Mouse (Mus musculus) embryonic facial prominence, embryonic 11.5 days (tissue): ENCODE results near the gene Lpcat1. TPM values are rescaled to one million over a fixed set of nuclear protein-coding genes. Genes with fewer than 3 reads are reported as not detected.

Source experiments
- ATAC-seq: fragments of 200-750 bp; cut with Nextera tagmentation; replicated peaks from 2 replicates; pipeline ENCODE4 v1.8.0; 2017; ENCODE audit warnings: low read depth; ENCODE audit not compliant: insufficient number of reproducible peaks, low FRiP score, low TSS enrichment
- DNase-seq: peaks from one replicate; pipeline ENCODE4 v3.0.0-alpha.2; 2015; ENCODE audit warnings: low spot score
- H3K27ac ChIP-seq: fragments of 300-500 bp; sonication (generic); replicated peaks from 2 replicates; pipeline ENCODE4 v1.5.1; 2014; ENCODE audit warnings: mild to moderate bottlenecking, low read depth, low read length, control low read depth
- H3K27me3 ChIP-seq: fragments of 300-500 bp; sonication (generic); 2 replicates; pipeline ENCODE4 v1.6.1; 2014; ENCODE audit warnings: mild to moderate bottlenecking, low read length, moderate library complexity, mixed read lengths; ENCODE audit not compliant: control insufficient read depth, insufficient read depth
- H3K36me3 ChIP-seq: fragments of 300-500 bp; sonication (generic); replicated peaks from 2 replicates; pipeline ENCODE4 v1.6.1; 2014; ENCODE audit warnings: low read depth, mild to moderate bottlenecking, low read length, moderate library complexity, mixed read lengths; ENCODE audit not compliant: control insufficient read depth, insufficient read depth
- H3K4me1 ChIP-seq: fragments of 300-500 bp; sonication (generic); 2 replicates; pipeline ENCODE4 v1.6.1; 2014; ENCODE audit warnings: low read length, mixed read lengths; ENCODE audit not compliant: control insufficient read depth, insufficient read depth
- H3K4me2 ChIP-seq: fragments of 300-500 bp; sonication (generic); 2 replicates; pipeline ENCODE4 v1.6.1; 2014; ENCODE audit warnings: low read depth, mild to moderate bottlenecking, control low read depth, low read length, moderate library complexity
- H3K4me3 ChIP-seq: fragments of 300-500 bp; sonication (generic); 2 replicates; pipeline ENCODE4 v1.5.1; 2014; ENCODE audit warnings: low read depth, low read length, control low read depth
- H3K9ac ChIP-seq: fragments of 300-500 bp; sonication (generic); replicated peaks from 2 replicates; pipeline ENCODE4 v1.6.1; 2014; ENCODE audit warnings: mild to moderate bottlenecking, control low read depth, low read length
- H3K9me3 ChIP-seq: fragments of 300-500 bp; sonication (generic); replicated peaks from 2 replicates; pipeline ENCODE4 v1.6.1; 2016; ENCODE audit warnings: mild to moderate bottlenecking, low read length, inconsistent platforms, mixed read lengths; ENCODE audit not compliant: control insufficient read depth
- WGBS: fragments of 180-500 bp; shearing (Covaris S2); extraction: QIAGEN DNeasy Blood & Tissue Kit; methylation state at CpG from one replicate; pipeline ENCODE4 v1.1.7; 2014; 5-methylcytosine and 5-hydroxymethylcytosine counted together
- polyA plus RNA-seq: library from polyadenylated mRNA; unstranded; fragments of >200 nt; fragmentation: Nextera tagmentation; extraction: Ambion mirVana; gene quantifications from 2 replicates; pipeline ENCODE4 v1.2.1, GENCODE M21; 2014

The Lpcat1 gene
- polyA plus RNA-seq, 1 experiment from 2014 or later, result 49.4 TPM

- no peaks in the 10 kb centered on the region for H3K9me3 ChIP-seq
- no peak overlapping the region for H3K27ac ChIP-seq
- ATAC-seq, result no peak
- H3K4me2 ChIP-seq, result no peak overlapping the region
- H3K27me3 ChIP-seq, result no peaks in the 10 kb centered on the region
- no peak for DNase-seq
- no peaks in the 10 kb centered on the region for H3K36me3 ChIP-seq
- H3K4me1 ChIP-seq, result no peaks in the 10 kb centered on the region
- H3K9ac ChIP-seq, result no peak overlapping the region
- H3K4me3 ChIP-seq, result no peak overlapping the region
- 75% methylated on average over 6 of the region's 6 CpGs for WGBS
These were observed 37.2 kb upstream of the Lpcat1 start for GRCm38 (mm10) chr13:73429605-73430321.

GRCm38 (mm10) chr13:73432466-73433149 is 34.4 kb upstream of the Lpcat1 start:
- Histone ChIP-seq H3K27ac (no peak overlapping the region), H3K4me3 (no peak overlapping the region), H3K36me3 (no peaks in the 10 kb centered on the region), H3K4me2 (no peak overlapping the region), H3K27me3 (no peaks in the 10 kb centered on the region), H3K9ac (no peak overlapping the region), H3K4me1 (no peaks in the 10 kb centered on the region), H3K9me3 (no peaks in the 10 kb centered on the region)
- DNase-seq (no peak), ATAC-seq (no peak)
- 78% methylated on average over 7 of the region's 7 CpGs for WGBS

GRCm38 (mm10) chr13:73433681-73434535 is 33.1 kb upstream of the Lpcat1 start:
- WGBS, result 83% methylated on average over 15 of the region's 15 CpGs
- Histone ChIP-seq H3K4me1 (no peaks in the 10 kb centered on the region), H3K4me3 (no peak overlapping the region), H3K27ac (no peak overlapping the region), H3K36me3 (no peaks in the 10 kb centered on the region), H3K9me3 (no peaks in the 10 kb centered on the region), H3K9ac (no peak overlapping the region), H3K27me3 (no peaks in the 10 kb centered on the region), H3K4me2 (no peak overlapping the region)
- no peak for DNase-seq
- ATAC-seq, result no peak

GRCm38 (mm10) chr13:73434687-73435086 is 32.3 kb upstream of the Lpcat1 start:
- no peak for ATAC-seq

GRCm38 (mm10) chr13:73435662-73436061 is 31.3 kb upstream of the Lpcat1 start:
- no peak for DNase-seq
- no peak for ATAC-seq
- Histone ChIP-seq H3K4me1 (no peaks in the 10 kb centered on the region), H3K27me3 (no peaks in the 10 kb centered on the region), H3K27ac (no peak overlapping the region), H3K9me3 (no peaks in the 10 kb centered on the region), H3K4me2 (no peak overlapping the region), H3K4me3 (no peak overlapping the region), H3K36me3 (no peaks in the 10 kb centered on the region), H3K9ac (no peak overlapping the region)
- WGBS, result 84% methylated on average over 7 of the region's 7 CpGs

More at GRCm38 (mm10) chr13:73434687-73435086, 32.3 kb upstream of the Lpcat1 start:
- no peaks in the 10 kb centered on the region for H3K4me1 ChIP-seq
- H3K27me3 ChIP-seq, result no peaks in the 10 kb centered on the region
- H3K9ac ChIP-seq, result no peak overlapping the region
- H3K9me3 ChIP-seq, result no peaks in the 10 kb centered on the region
- H3K27ac ChIP-seq, result no peak overlapping the region
- DNase-seq, result no peak
- WGBS, result 85% methylated on average over 5 of the region's 5 CpGs
- H3K4me3 ChIP-seq, result no peak overlapping the region
- H3K4me2 ChIP-seq, result no peak overlapping the region
- no peaks in the 10 kb centered on the region for H3K36me3 ChIP-seq

GRCm38 (mm10) chr13:73439057-73439456 is 27.9 kb upstream of the Lpcat1 start:
- Histone ChIP-seq H3K36me3 (no peaks in the 10 kb centered on the region), H3K27me3 (no peaks in the 10 kb centered on the region), H3K4me2 (no peak overlapping the region), H3K4me3 (no peak overlapping the region), H3K4me1 (no peaks in the 10 kb centered on the region), H3K9ac (no peak overlapping the region), H3K9me3 (no peaks in the 10 kb centered on the region), H3K27ac (no peak overlapping the region)
- 51% methylated on average over 9 of the region's 9 CpGs for WGBS
- DNase-seq (no peak), ATAC-seq (no peak)

GRCm38 (mm10) chr13:73441032-73441431 is 26.0 kb upstream of the Lpcat1 start:
- Histone ChIP-seq H3K4me1 (no peaks in the 10 kb centered on the region), H3K9ac (no peak overlapping the region), H3K27me3 (no peaks in the 10 kb centered on the region), H3K27ac (no peak overlapping the region), H3K36me3 (no peaks in the 10 kb centered on the region), H3K4me3 (no peak overlapping the region), H3K9me3 (no peaks in the 10 kb centered on the region), H3K4me2 (no peak overlapping the region)
- 85% methylated on average over 4 of the region's 4 CpGs for WGBS
- no peak for ATAC-seq
- no peak for DNase-seq
